Mouse (Mus musculus): Measurements from ENCODE around the gene Asphd2.

GRCm38 (mm10) chr5:112402437-112402836 is 7.8 kb upstream of the Asphd2 start:
- TF ChIP-seq CTCF (IDR thresholded peaks at IDR 0.05; ENCODE audit: low read depth): no peak
- TF ChIP-seq EP300 (IDR thresholded peaks at IDR 0.05; ENCODE audit: low read depth): no peak
